Mouse (Mus musculus): ENCODE results near the gene Galntl6. TPM values are rescaled to one million over a fixed set of nuclear protein-coding genes. Genes with fewer than 3 reads are reported as not detected.

The Galntl6 gene
- polyA plus RNA-seq, 1 experiment from 2014 or later: not detected

DNA sequence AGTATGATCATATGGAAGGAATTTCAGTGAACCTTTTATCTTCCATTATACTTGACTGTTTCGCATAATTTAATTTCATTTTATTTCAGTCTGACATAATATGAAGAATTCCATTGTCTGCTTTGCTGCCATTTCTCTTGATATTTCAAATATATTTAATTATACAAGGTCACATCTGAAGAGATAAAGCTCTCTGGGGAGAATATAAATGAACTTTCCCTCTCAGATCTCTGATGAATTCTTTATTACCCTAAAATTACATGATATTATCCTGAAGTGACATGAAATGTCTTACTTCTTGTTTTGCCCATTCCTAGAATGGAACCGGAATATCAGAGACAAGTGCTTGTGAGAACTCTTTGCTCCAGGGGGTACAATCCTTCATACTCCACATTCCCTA is 647.0 kb downstream of the Galntl6 start:
- WGBS (ENCODE audit: insufficient replicate concordance): 71% methylated on average over 2 of the region's 2 CpGs
- no peak overlapping the region for H3K4me2 ChIP-seq (ENCODE audit: low read depth, low read length)
- H3K4me3 ChIP-seq (ENCODE audit: low read depth, low read length): no peak overlapping the region
- no peak overlapping the region for H3K27ac ChIP-seq (ENCODE audit: low read length)
- H3K4me1 ChIP-seq (ENCODE audit: control insufficient read depth, low read depth, low read length): no peaks in the 10 kb centered on the region
- ATAC-seq (ENCODE audit: low read depth): no peak
- no peaks in the 10 kb centered on the region for H3K36me3 ChIP-seq (ENCODE audit: control insufficient read depth, insufficient read depth)
- H3K9ac ChIP-seq (ENCODE audit: low read depth, low read length): no peak overlapping the region
- H3K9me3 ChIP-seq (replicated peaks; ENCODE audit: control insufficient read depth, low read length): no peaks in the 10 kb centered on the region
- H3K27me3 ChIP-seq (ENCODE audit: control insufficient read depth, insufficient read depth, low read depth, low read length): no peaks in the 10 kb centered on the region

DNA sequence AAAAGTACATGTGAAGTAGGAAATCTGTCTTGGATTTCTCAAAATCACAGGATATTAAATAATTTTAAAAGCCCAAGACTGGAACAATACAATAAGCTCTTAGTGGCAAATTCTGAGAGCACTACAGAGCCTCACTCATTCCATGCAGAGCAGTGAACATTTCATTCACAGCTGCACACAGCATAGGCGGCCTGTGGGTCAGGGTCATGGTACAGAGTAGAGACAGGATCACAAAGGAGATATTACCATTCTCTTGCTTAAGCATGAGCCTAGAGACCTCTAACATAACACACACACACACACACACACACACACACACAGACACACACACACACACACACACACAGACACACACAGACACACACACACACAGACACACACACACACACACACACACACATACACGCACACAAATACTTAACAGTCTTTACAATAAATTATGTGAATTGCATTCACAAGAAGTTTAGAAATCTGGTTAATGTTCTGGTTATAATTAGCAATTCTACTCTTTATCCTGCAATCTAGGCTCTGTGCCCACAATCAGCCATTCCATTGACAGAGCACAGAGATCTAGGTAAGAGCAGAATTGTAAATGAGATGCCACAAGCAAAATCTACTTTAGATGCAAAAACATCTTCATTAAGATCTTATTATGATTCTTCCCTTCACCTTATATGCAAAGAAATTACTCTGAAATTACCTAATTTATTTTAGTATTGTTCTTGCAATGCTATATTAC is 653.7 kb downstream of the Galntl6 start:
- H3K4me3 ChIP-seq (ENCODE audit: low read depth, low read length): no peak overlapping the region
- no peaks in the 10 kb centered on the region for H3K4me1 ChIP-seq (ENCODE audit: control insufficient read depth, low read depth, low read length)
- no peaks in the 10 kb centered on the region for H3K9me3 ChIP-seq (replicated peaks; ENCODE audit: control insufficient read depth, low read length)
- no peaks in the 10 kb centered on the region for H3K36me3 ChIP-seq (ENCODE audit: control insufficient read depth, insufficient read depth)
- no peak for ATAC-seq (ENCODE audit: low read depth)
- no peak overlapping the region for H3K4me2 ChIP-seq (ENCODE audit: low read depth, low read length)
- no peaks in the 10 kb centered on the region for H3K27me3 ChIP-seq (ENCODE audit: control insufficient read depth, insufficient read depth, low read depth, low read length)
- WGBS (ENCODE audit: insufficient replicate concordance): 58% methylated on average over 2 of the region's 2 CpGs
- H3K9ac ChIP-seq (ENCODE audit: low read depth, low read length): no peak overlapping the region
- H3K27ac ChIP-seq (ENCODE audit: low read length): no peak overlapping the region

DNA sequence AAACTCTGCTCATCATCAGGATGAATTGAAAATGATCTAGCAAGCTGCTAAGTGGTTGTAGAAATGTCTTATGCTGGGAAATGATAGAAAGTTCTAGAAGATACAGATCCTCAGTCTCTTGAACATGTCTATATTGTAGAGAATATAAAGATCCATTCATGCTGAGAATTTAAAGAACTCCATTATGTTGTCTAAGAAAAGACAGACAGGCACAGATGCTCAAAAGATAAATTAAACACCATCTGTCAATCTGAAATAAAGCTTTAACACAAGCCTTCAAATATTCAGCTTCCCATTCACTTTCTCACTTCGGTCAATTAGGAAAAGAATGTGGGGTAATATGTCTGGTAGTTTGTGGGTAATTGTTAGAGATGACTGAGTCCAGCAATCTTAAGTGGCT is 658.8 kb downstream of the Galntl6 start:
- Histone ChIP-seq H3K27ac (ENCODE audit: low read length) (no peak overlapping the region), H3K36me3 (ENCODE audit: control insufficient read depth, insufficient read depth) (no peaks in the 10 kb centered on the region), H3K9me3 (replicated peaks; ENCODE audit: control insufficient read depth, low read length) (no peaks in the 10 kb centered on the region), H3K9ac (ENCODE audit: low read depth, low read length) (no peak overlapping the region), H3K4me3 (ENCODE audit: low read depth, low read length) (no peak overlapping the region), H3K4me2 (ENCODE audit: low read depth, low read length) (no peak overlapping the region), H3K4me1 (ENCODE audit: control insufficient read depth, low read depth, low read length) (no peaks in the 10 kb centered on the region), H3K27me3 (ENCODE audit: control insufficient read depth, insufficient read depth, low read depth, low read length) (no peaks in the 10 kb centered on the region)
- ATAC-seq (ENCODE audit: low read depth): no peak
- WGBS (ENCODE audit: insufficient replicate concordance): 55% methylated on average over 1 of the region's 1 CpGs

DNA sequence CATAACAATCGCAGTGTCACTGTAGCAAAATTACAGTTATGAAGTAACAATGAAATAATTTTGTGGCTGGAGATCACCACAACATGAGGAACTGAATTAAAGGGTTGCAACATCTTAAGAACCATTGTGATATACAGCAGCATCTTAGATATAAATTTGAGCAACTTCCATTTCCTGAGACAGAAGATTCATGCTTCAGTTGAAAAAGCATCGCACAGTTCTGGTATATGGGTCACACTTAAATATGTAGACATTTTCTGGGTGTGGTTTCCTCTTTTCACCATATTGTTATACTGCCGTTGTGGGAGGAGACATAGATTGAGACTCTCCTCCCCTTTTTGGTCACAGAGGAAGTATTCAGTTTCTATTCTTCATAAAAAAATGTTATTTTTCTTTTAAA is 667.6 kb downstream of the Galntl6 start:
- H3K27me3 ChIP-seq (ENCODE audit: control insufficient read depth, insufficient read depth, low read depth, low read length): no peaks in the 10 kb centered on the region
- H3K4me1 ChIP-seq (ENCODE audit: control insufficient read depth, low read depth, low read length): no peaks in the 10 kb centered on the region
- no peak overlapping the region for H3K27ac ChIP-seq (ENCODE audit: low read length)
- no peaks in the 10 kb centered on the region for H3K9me3 ChIP-seq (replicated peaks; ENCODE audit: control insufficient read depth, low read length)
- WGBS (ENCODE audit: insufficient replicate concordance): 65% methylated on average over 3 of the region's 3 CpGs
- no peak overlapping the region for H3K4me3 ChIP-seq (ENCODE audit: low read depth, low read length)
- no peaks in the 10 kb centered on the region for H3K36me3 ChIP-seq (ENCODE audit: control insufficient read depth, insufficient read depth)
- H3K4me2 ChIP-seq (ENCODE audit: low read depth, low read length): no peak overlapping the region
- H3K9ac ChIP-seq (ENCODE audit: low read depth, low read length): no peak overlapping the region
- ATAC-seq (ENCODE audit: low read depth): no peak

DNA sequence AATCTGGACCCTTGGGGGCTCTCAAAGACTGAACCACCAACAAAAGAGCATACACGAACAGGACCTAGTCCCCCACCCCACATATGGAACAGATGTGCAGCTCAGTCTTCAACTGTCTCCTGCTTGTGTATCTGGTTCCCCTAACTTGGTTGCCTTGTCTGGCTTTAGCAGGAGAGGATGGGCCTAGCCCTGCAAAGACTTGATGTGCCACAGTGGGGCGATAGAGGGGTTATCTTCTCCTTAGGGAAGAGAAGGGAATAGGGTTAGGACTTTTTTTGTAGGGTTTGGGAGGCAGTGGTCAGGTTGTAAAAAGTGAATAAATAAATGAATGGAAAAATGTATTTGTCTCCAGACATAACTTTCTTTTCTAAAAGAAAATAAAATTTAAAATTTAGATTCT is 678.2 kb downstream of the Galntl6 start:
- no peak overlapping the region for H3K27ac ChIP-seq (ENCODE audit: low read length)
- H3K4me3 ChIP-seq (ENCODE audit: low read depth, low read length): no peak overlapping the region
- no peaks in the 10 kb centered on the region for H3K36me3 ChIP-seq (ENCODE audit: control insufficient read depth, insufficient read depth)
- no peaks in the 10 kb centered on the region for H3K4me1 ChIP-seq (ENCODE audit: control insufficient read depth, low read depth, low read length)
- ATAC-seq (ENCODE audit: low read depth): no peak
- H3K27me3 ChIP-seq (ENCODE audit: control insufficient read depth, insufficient read depth, low read depth, low read length): no peaks in the 10 kb centered on the region
- H3K9ac ChIP-seq (ENCODE audit: low read depth, low read length): no peak overlapping the region
- no peak overlapping the region for H3K4me2 ChIP-seq (ENCODE audit: low read depth, low read length)
- 10% methylated on average over 2 of the region's 2 CpGs for WGBS (ENCODE audit: insufficient replicate concordance)
- H3K9me3 ChIP-seq (replicated peaks; ENCODE audit: control insufficient read depth, low read length): no peaks in the 10 kb centered on the region

DNA sequence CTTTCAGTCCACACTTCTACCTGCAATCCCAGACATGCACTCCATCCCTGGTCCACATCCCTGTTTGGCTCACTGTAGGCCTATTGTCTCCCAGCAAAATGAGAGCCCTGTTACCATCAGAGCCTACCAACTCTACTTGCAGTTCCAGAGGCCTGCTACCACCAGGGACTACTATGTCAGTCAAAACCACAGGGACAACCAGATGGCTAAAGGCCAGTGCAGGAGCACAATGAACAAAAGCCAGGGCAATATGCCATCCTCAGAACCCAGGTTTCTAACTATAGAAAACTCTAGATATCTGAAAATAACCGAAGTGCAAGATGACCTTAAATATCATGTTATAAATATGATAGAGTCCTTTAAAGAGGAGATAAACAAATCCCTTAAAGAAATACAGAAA is 683.7 kb downstream of the Galntl6 start:
- no peak for ATAC-seq (ENCODE audit: low read depth)

DNA sequence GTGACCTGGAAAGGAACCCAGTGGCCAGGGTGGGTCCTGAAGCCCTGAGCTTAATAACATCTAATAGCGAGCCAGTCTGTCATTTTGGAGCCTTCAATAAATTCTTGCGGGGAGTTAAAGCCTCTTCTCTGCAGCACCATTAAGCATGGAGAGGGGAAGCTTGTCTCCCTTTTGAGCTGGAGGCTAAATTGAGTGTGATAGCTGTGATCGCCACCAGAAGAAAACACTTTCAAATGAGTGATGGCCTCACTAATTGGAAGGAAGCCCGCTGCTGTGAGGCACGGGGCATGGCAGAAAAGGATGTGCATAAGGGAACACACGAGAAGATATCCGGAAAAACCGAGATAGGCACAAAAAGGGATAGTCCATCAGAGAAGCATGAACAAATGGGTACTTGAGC is 694.6 kb downstream of the Galntl6 start:
- no peak overlapping the region for H3K9ac ChIP-seq (ENCODE audit: low read depth, low read length)
- no peak overlapping the region for H3K4me3 ChIP-seq (ENCODE audit: low read depth, low read length)
- no peaks in the 10 kb centered on the region for H3K27me3 ChIP-seq (ENCODE audit: control insufficient read depth, insufficient read depth, low read depth, low read length)
- no peak overlapping the region for H3K4me2 ChIP-seq (ENCODE audit: low read depth, low read length)
- ATAC-seq (ENCODE audit: low read depth): no peak
- H3K36me3 ChIP-seq (ENCODE audit: control insufficient read depth, insufficient read depth): no peaks in the 10 kb centered on the region
- H3K4me1 ChIP-seq (ENCODE audit: control insufficient read depth, low read depth, low read length): no peaks in the 10 kb centered on the region
- no peak overlapping the region for H3K27ac ChIP-seq (ENCODE audit: low read length)
- no peaks in the 10 kb centered on the region for H3K9me3 ChIP-seq (replicated peaks; ENCODE audit: control insufficient read depth, low read length)
- WGBS (ENCODE audit: insufficient replicate concordance): 51% methylated on average over 8 of the region's 8 CpGs

More for the DNA sequence above, 683.7 kb downstream of the Galntl6 start:
- H3K36me3 ChIP-seq (ENCODE audit: control insufficient read depth, insufficient read depth): no peaks in the 10 kb centered on the region
- H3K4me1 ChIP-seq (ENCODE audit: control insufficient read depth, low read depth, low read length): no peaks in the 10 kb centered on the region
- no peaks in the 10 kb centered on the region for H3K27me3 ChIP-seq (ENCODE audit: control insufficient read depth, insufficient read depth, low read depth, low read length)
- no peak overlapping the region for H3K9ac ChIP-seq (ENCODE audit: low read depth, low read length)
- no peak overlapping the region for H3K4me3 ChIP-seq (ENCODE audit: low read depth, low read length)
- H3K4me2 ChIP-seq (ENCODE audit: low read depth, low read length): no peak overlapping the region
- H3K27ac ChIP-seq (ENCODE audit: low read length): no peak overlapping the region
- no peaks in the 10 kb centered on the region for H3K9me3 ChIP-seq (replicated peaks; ENCODE audit: control insufficient read depth, low read length)
- WGBS (ENCODE audit: insufficient replicate concordance): 47% methylated on average over 1 of the region's 1 CpGs

DNA sequence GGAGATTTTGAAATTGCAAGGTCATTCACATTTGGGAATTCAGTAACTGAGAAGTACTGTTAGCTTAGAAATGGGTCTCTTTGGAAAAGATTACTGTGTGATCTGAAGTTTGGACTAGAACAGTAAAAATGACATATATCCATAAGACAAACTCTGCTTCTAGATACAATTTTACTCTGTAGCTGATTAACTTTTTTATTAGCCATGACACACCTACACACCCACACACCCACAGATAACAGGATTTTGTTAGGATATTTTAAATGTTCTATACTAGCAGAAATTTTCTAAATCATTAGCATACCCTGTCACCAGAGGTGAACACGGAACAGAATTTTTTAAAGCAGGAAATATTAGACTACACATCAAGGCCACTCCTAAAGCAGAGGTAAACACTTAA is 722.7 kb downstream of the Galntl6 start:
- 49% methylated on average over 1 of the region's 1 CpGs for WGBS (ENCODE audit: insufficient replicate concordance)
- no peak overlapping the region for H3K4me3 ChIP-seq (ENCODE audit: low read depth, low read length)

DNA sequence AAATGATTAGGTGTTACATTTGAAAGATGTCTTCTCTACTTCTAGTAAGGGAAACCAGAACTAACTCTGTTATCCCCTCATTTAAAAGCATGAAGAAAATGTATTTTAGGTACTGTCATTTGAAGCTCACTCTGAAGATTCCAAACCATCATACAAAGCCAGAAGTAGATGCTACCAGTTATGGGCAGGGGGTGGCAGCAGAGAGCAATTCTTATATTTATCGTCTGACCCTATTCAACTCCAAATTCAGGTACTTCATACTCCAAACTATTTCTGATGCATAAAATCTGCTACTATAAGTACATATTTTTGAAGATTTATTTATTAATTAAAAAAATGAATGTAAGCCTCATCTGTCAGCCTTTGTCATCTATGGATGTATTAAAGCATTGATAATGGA is 765.5 kb downstream of the Galntl6 start:
- ATAC-seq (ENCODE audit: low read depth): no peak
- WGBS (ENCODE audit: insufficient replicate concordance): 17% methylated on average over 1 of the region's 1 CpGs
- no peaks in the 10 kb centered on the region for H3K36me3 ChIP-seq (ENCODE audit: control insufficient read depth, insufficient read depth)
- H3K9me3 ChIP-seq (replicated peaks; ENCODE audit: control insufficient read depth, low read length): no peaks in the 10 kb centered on the region
- no peak overlapping the region for H3K4me2 ChIP-seq (ENCODE audit: low read depth, low read length)
- no peaks in the 10 kb centered on the region for H3K27me3 ChIP-seq (ENCODE audit: control insufficient read depth, insufficient read depth, low read depth, low read length)
- no peak overlapping the region for H3K4me3 ChIP-seq (ENCODE audit: low read depth, low read length)
- H3K27ac ChIP-seq (ENCODE audit: low read length): no peak overlapping the region
- no peaks in the 10 kb centered on the region for H3K4me1 ChIP-seq (ENCODE audit: control insufficient read depth, low read depth, low read length)
- H3K9ac ChIP-seq (ENCODE audit: low read depth, low read length): no peak overlapping the region

More for the DNA sequence above, 722.7 kb downstream of the Galntl6 start:
- Histone ChIP-seq H3K9me3 (replicated peaks; ENCODE audit: control insufficient read depth, low read length) (no peaks in the 10 kb centered on the region), H3K27me3 (ENCODE audit: control insufficient read depth, insufficient read depth, low read depth, low read length) (no peaks in the 10 kb centered on the region), H3K4me1 (ENCODE audit: control insufficient read depth, low read depth, low read length) (no peaks in the 10 kb centered on the region), H3K4me2 (ENCODE audit: low read depth, low read length) (no peak overlapping the region), H3K36me3 (ENCODE audit: control insufficient read depth, insufficient read depth) (no peaks in the 10 kb centered on the region), H3K27ac (ENCODE audit: low read length) (no peak overlapping the region), H3K9ac (ENCODE audit: low read depth, low read length) (no peak overlapping the region)
- no peak for ATAC-seq (ENCODE audit: low read depth)

Data from liver, embryonic 16.5 days (tissue).